Mouse (Mus musculus) heart, postnatal 14 days (tissue): ENCODE data around the gene Slc9a3r1. TPM values are rescaled to one million over a fixed set of nuclear protein-coding genes. Genes with fewer than 3 reads are reported as not detected.
A peak's percentile ranks its signal among the peaks of the same experiment; 100 is the strongest.

ENCODE experiments used
- DNase-seq, 2 experiments: peaks; one replicate each; pipeline ENCODE4 v3.0.0; 2021 to 2022
- intact Hi-C: fragments of 180-260 bp; cut with DNase I; formaldehyde crosslinking; loops from one replicate; pipeline ENCODE4 v1.15.1; 2025
- long read RNA-seq, 2 experiments: library from polyadenylated mRNA; stranded (forward); transcript quantifications; one replicate each; pipeline ENCODE4 v2.0.0; 2021
- total RNA-seq, 2 experiments: library from RNA; stranded (reverse); gene quantifications; 2 replicates each; pipeline ENCODE4 v1.2.3; 2021

Gene Slc9a3r1
- total RNA-seq, result 10 to 100 TPM; 12.7 to 13.5 TPM
- long read RNA-seq, experiment 1, transcript Slc9a3r1-201 (6 exons, 1,925 nt), result major isoform, 7 of 7 reads
- long read RNA-seq, experiment 1, partial matches to known transcripts, result 0 of 7 reads
- long read RNA-seq, experiment 1, other reads (novel, unspliced or antisense), result 0 of 7 reads
- long read RNA-seq, experiment 2, transcript Slc9a3r1-201 (6 exons, 1,925 nt), result major isoform, 11 of 12 reads
- long read RNA-seq, experiment 2, partial matches to known transcripts, result 0 of 12 reads
- long read RNA-seq, experiment 2, other reads (novel, unspliced or antisense), result 1 of 12 reads

GRCm38 (mm10) chr11:115162832-115163480 is at the start of gene Slc9a3r1:
TSS of gene Slc9a3r1 (plus strand) at chr11:115163341.
- intact Hi-C loops, result loop anchor here (2.0 kb wide), 1 partner anchor 108 kb away; no protein-coding TSS in a partner anchor

GRCm38 (mm10) chr11:115119409-115119808 is 43.7 kb upstream of the Slc9a3r1 start:
- no peak for DNase-seq
- intact Hi-C loops, result no loop called here

More at GRCm38 (mm10) chr11:115162832-115163480, at the start of gene Slc9a3r1:
- DNase-seq, result peak; percentile 97 to 98

GRCm38 (mm10) chr11:115128483-115128882 is 34.7 kb upstream of the Slc9a3r1 start:
- intact Hi-C loops, result no loop called here

GRCm38 (mm10) chr11:115129508-115130126 is 33.5 kb upstream of the Slc9a3r1 start:
- DNase-seq, result no peak
- intact Hi-C loops, result no loop called here

More at GRCm38 (mm10) chr11:115128483-115128882, 34.7 kb upstream of the Slc9a3r1 start:
- DNase-seq, result no peak

GRCm38 (mm10) chr11:115131768-115132381 is 31.3 kb upstream of the Slc9a3r1 start:
- no peak for DNase-seq
- intact Hi-C loops, result no loop called here

GRCm38 (mm10) chr11:115133800-115134199 is 29.3 kb upstream of the Slc9a3r1 start, which contains the start of gene Cd300lf:
TSS of gene Cd300lf (minus strand) at chr11:115133992.
- no peak for DNase-seq
- intact Hi-C loops, result no loop called here

- DNase-seq, result no peak
- intact Hi-C loops, result no loop called here
These were observed 24.4 kb upstream of the Slc9a3r1 start for GRCm38 (mm10) chr11:115138597-115139262.

GRCm38 (mm10) chr11:115141970-115142369 is 21.2 kb upstream of the Slc9a3r1 start:
- intact Hi-C loops, result no loop called here
- DNase-seq, result no peak

- DNase-seq, result no peak
- intact Hi-C loops, result no loop called here
These were observed 15.3 kb upstream of the Slc9a3r1 start for GRCm38 (mm10) chr11:115147813-115148212.

- no peak for DNase-seq
- intact Hi-C loops, result no loop called here
These were observed 12.3 kb upstream of the Slc9a3r1 start for GRCm38 (mm10) chr11:115150741-115151254.

GRCm38 (mm10) chr11:115151755-115152429 is 11.2 kb upstream of the Slc9a3r1 start:
- intact Hi-C loops, result no loop called here
- DNase-seq, result peak in 1 of 2 experiments; percentile 70

GRCm38 (mm10) chr11:115153088-115153487 is 10.1 kb upstream of the Slc9a3r1 start:
- DNase-seq, result no peak
- intact Hi-C loops, result loop anchor here (1.0 kb wide), 1 partner anchor 70 kb away; no protein-coding TSS in a partner anchor

GRCm38 (mm10) chr11:115153699-115154292 is 9.3 kb upstream of the Slc9a3r1 start:
- DNase-seq, result peak; percentile 78 to 80
- intact Hi-C loops, result loop anchor here (1.0 kb wide), 1 partner anchor 70 kb away; no protein-coding TSS in a partner anchor

GRCm38 (mm10) chr11:115155053-115155634 is 8.0 kb upstream of the Slc9a3r1 start:
- no peak for DNase-seq
- intact Hi-C loops, result no loop called here

GRCm38 (mm10) chr11:115157933-115158719 is 5.0 kb upstream of the Slc9a3r1 start:
- intact Hi-C loops, result no loop called here

GRCm38 (mm10) chr11:115160016-115160797 is 2.9 kb upstream of the Slc9a3r1 start:
- intact Hi-C loops, result loop anchor here (1.0 kb wide), 1 partner anchor 22 kb away; no protein-coding TSS in a partner anchor
- DNase-seq, result peak; percentile 75 to 84

More at GRCm38 (mm10) chr11:115157933-115158719, 5.0 kb upstream of the Slc9a3r1 start:
- DNase-seq, result no peak
